Mouse (Mus musculus): ENCODE results near the gene Dpp9. TPM values are rescaled to one million over a fixed set of nuclear protein-coding genes. Genes with fewer than 3 reads are reported as not detected.

The Dpp9 gene
- polyA plus RNA-seq, 1 experiment from 2014 or later, result 12.0 TPM

- H3K27ac ChIP-seq (ENCODE audit: low read depth, low read length), result no peak overlapping the region
- no peaks in the 10 kb centered on the region for H3K4me1 ChIP-seq (replicated peaks; ENCODE audit: control insufficient read depth, insufficient read depth, low read length)
- peak; percentile 59 for TF ChIP-seq CTCF (IDR thresholded peaks at IDR 0.05; ENCODE audit: low read depth)
- H3K9me3 ChIP-seq (ENCODE audit: control insufficient read depth), result no peaks in the 10 kb centered on the region
- H3K4me2 ChIP-seq (replicated peaks; ENCODE audit: low read depth), result no peak overlapping the region
- H3K36me3 ChIP-seq (ENCODE audit: control insufficient read depth, insufficient read depth), result peaks cover 85% of the 10 kb centered on the region
- no peak for ATAC-seq
- no peaks in the 10 kb centered on the region for H3K27me3 ChIP-seq (replicated peaks; ENCODE audit: control insufficient read depth, insufficient read depth, low read length)
- H3K9ac ChIP-seq (ENCODE audit: low read depth, low read length), result no peak overlapping the region
- 86% methylated on average over 9 of the region's 9 CpGs for WGBS
- H3K4me3 ChIP-seq (ENCODE audit: low read depth, low read length), result no peak overlapping the region
Measured at GRCm38 (mm10) chr17:56200586-56200985, 18.1 kb downstream of the Dpp9 start.

GRCm38 (mm10) chr17:56196860-56197259 lies 21.8 kb downstream of the Dpp9 start:
- no peak overlapping the region for H3K27ac ChIP-seq (ENCODE audit: low read depth, low read length)
- TF ChIP-seq CTCF (IDR thresholded peaks at IDR 0.05; ENCODE audit: low read depth), result peak; percentile 69
- WGBS, result 67% methylated on average over 2 of the region's 2 CpGs
- no peaks in the 10 kb centered on the region for H3K4me1 ChIP-seq (replicated peaks; ENCODE audit: control insufficient read depth, insufficient read depth, low read length)
- no peaks in the 10 kb centered on the region for H3K9me3 ChIP-seq (ENCODE audit: control insufficient read depth)
- no peak overlapping the region for H3K9ac ChIP-seq (ENCODE audit: low read depth, low read length)
- H3K4me3 ChIP-seq (ENCODE audit: low read depth, low read length), result no peak overlapping the region
- peaks cover 79% of the 10 kb centered on the region for H3K36me3 ChIP-seq (ENCODE audit: control insufficient read depth, insufficient read depth)
- no peak for ATAC-seq
- no peak overlapping the region for H3K4me2 ChIP-seq (replicated peaks; ENCODE audit: low read depth)
- no peaks in the 10 kb centered on the region for H3K27me3 ChIP-seq (replicated peaks; ENCODE audit: control insufficient read depth, insufficient read depth, low read length)

- Histone ChIP-seq H3K4me2 (replicated peaks; ENCODE audit: low read depth) (no peak overlapping the region), H3K36me3 (ENCODE audit: control insufficient read depth, insufficient read depth) (peaks cover 90% of the 10 kb centered on the region), H3K9me3 (ENCODE audit: control insufficient read depth) (no peaks in the 10 kb centered on the region), H3K27me3 (replicated peaks; ENCODE audit: control insufficient read depth, insufficient read depth, low read length) (no peaks in the 10 kb centered on the region), H3K4me3 (ENCODE audit: low read depth, low read length) (no peak overlapping the region), H3K9ac (ENCODE audit: low read depth, low read length) (no peak overlapping the region), H3K4me1 (replicated peaks; ENCODE audit: control insufficient read depth, insufficient read depth, low read length) (no peaks in the 10 kb centered on the region), H3K27ac (ENCODE audit: low read depth, low read length) (no peak overlapping the region)
- WGBS, result 49% methylated on average over 13 of the region's 13 CpGs
- no peak for TF ChIP-seq CTCF (IDR thresholded peaks at IDR 0.05; ENCODE audit: low read depth)
- peak; percentile 26 for ATAC-seq
Measured at GRCm38 (mm10) chr17:56194765-56195164, 23.9 kb downstream of the Dpp9 start.

GRCm38 (mm10) chr17:56194357-56194756 lies 24.3 kb downstream of the Dpp9 start:
- Histone ChIP-seq H3K9ac (ENCODE audit: low read depth, low read length) (no peak overlapping the region), H3K4me3 (ENCODE audit: low read depth, low read length) (no peak overlapping the region), H3K9me3 (ENCODE audit: control insufficient read depth) (no peaks in the 10 kb centered on the region), H3K27ac (ENCODE audit: low read depth, low read length) (no peak overlapping the region), H3K36me3 (ENCODE audit: control insufficient read depth, insufficient read depth) (peaks cover 93% of the 10 kb centered on the region), H3K4me2 (replicated peaks; ENCODE audit: low read depth) (no peak overlapping the region), H3K4me1 (replicated peaks; ENCODE audit: control insufficient read depth, insufficient read depth, low read length) (no peaks in the 10 kb centered on the region), H3K27me3 (replicated peaks; ENCODE audit: control insufficient read depth, insufficient read depth, low read length) (no peaks in the 10 kb centered on the region)
- TF ChIP-seq CTCF (IDR thresholded peaks at IDR 0.05; ENCODE audit: low read depth), result peak; percentile 58
- WGBS, result 67% methylated on average over 12 of the region's 12 CpGs
- ATAC-seq, result peak; percentile 31

GRCm38 (mm10) chr17:56191266-56191665 lies 27.4 kb downstream of the Dpp9 start:
- Histone ChIP-seq H3K4me1 (replicated peaks; ENCODE audit: control insufficient read depth, insufficient read depth, low read length) (no peaks in the 10 kb centered on the region), H3K27ac (ENCODE audit: low read depth, low read length) (no peak overlapping the region), H3K4me3 (ENCODE audit: low read depth, low read length) (no peak overlapping the region), H3K4me2 (replicated peaks; ENCODE audit: low read depth) (no peak overlapping the region), H3K36me3 (ENCODE audit: control insufficient read depth, insufficient read depth) (peaks cover 88% of the 10 kb centered on the region), H3K9ac (ENCODE audit: low read depth, low read length) (no peak overlapping the region), H3K27me3 (replicated peaks; ENCODE audit: control insufficient read depth, insufficient read depth, low read length) (no peaks in the 10 kb centered on the region), H3K9me3 (ENCODE audit: control insufficient read depth) (no peaks in the 10 kb centered on the region)
- 94% methylated on average over 6 of the region's 6 CpGs for WGBS
- no peak for ATAC-seq
- TF ChIP-seq CTCF (IDR thresholded peaks at IDR 0.05; ENCODE audit: low read depth), result no peak

GRCm38 (mm10) chr17:56185281-56186141 lies 33.2 kb downstream of the Dpp9 start:
- H3K36me3 ChIP-seq (ENCODE audit: control insufficient read depth, insufficient read depth), result peaks cover 54% of the 10 kb centered on the region
- no peak overlapping the region for H3K9ac ChIP-seq (ENCODE audit: low read depth, low read length)
- no peaks in the 10 kb centered on the region for H3K27me3 ChIP-seq (replicated peaks; ENCODE audit: control insufficient read depth, insufficient read depth, low read length)

More at GRCm38 (mm10) chr17:56185281-56186141, 33.2 kb downstream of the Dpp9 start:
- ATAC-seq, result no peak
- 0 out of 2 replicates have a peak overlapping the region, but pooled peaks have one; percentile 27 for H3K4me2 ChIP-seq (replicated peaks; ENCODE audit: low read depth)
- H3K4me1 ChIP-seq (replicated peaks; ENCODE audit: control insufficient read depth, insufficient read depth, low read length), result no peaks in the 10 kb centered on the region
- whole genome bisulfite sequencing, result 40% methylated on average over 11 of the region's 11 CpGs
- TF ChIP-seq CTCF (IDR thresholded peaks at IDR 0.05; ENCODE audit: low read depth), result no peak
- no peak overlapping the region for H3K4me3 ChIP-seq (ENCODE audit: low read depth, low read length)
- peak overlapping the region; percentile 46; the same call in 1 of the 2 replicates for H3K27ac ChIP-seq (ENCODE audit: low read depth, low read length)
- H3K9me3 ChIP-seq (ENCODE audit: control insufficient read depth), result no peaks in the 10 kb centered on the region

Measured in intestine, postnatal 0 days (tissue).